Mouse (Mus musculus): ENCODE data around the gene Rnf121.
A peak's percentile ranks its signal among the peaks of the same experiment; 100 is the strongest.
"Not testable (repeated sequence)": the region's sequence is repeated elsewhere in the genome, so short reads cannot be mapped to it uniquely, and the experiment has no call there.

Rnf121 gene

GRCm38 (mm10) chr7:102063891-102064290, 1.4 kb downstream of the Rnf121 start:
- DNase-seq = no peak

- no peak for DNase-seq
Measured at GRCm38 (mm10) chr7:102062203-102062602, 3.1 kb downstream of the Rnf121 start.

- no peak for DNase-seq
Measured at GRCm38 (mm10) chr7:102061353-102061752, 3.9 kb downstream of the Rnf121 start.

- peak; percentile 9 for DNase-seq
Measured at GRCm38 (mm10) chr7:102048524-102048923, 16.7 kb downstream of the Rnf121 start.

- DNase-seq = no peak
Measured at GRCm38 (mm10) chr7:102042314-102042713, 23.0 kb downstream of the Rnf121 start.

GRCm38 (mm10) chr7:102037318-102037717, 28.0 kb downstream of the Rnf121 start:
- no peak for DNase-seq

GRCm38 (mm10) chr7:102035534-102035933, 29.7 kb downstream of the Rnf121 start:
- no peak for DNase-seq

GRCm38 (mm10) chr7:102034904-102035303, 30.4 kb downstream of the Rnf121 start:
- no peak for DNase-seq

- no peak for DNase-seq
Measured at GRCm38 (mm10) chr7:102025187-102026119, 39.8 kb downstream of the Rnf121 start.

- DNase-seq = no peak
Measured at GRCm38 (mm10) chr7:102023821-102024220, 41.4 kb downstream of the Rnf121 start.

- DNase-seq = not testable (repeated sequence)
Measured at GRCm38 (mm10) chr7:102020934-102021333, 44.3 kb downstream of the Rnf121 start.

GRCm38 (mm10) chr7:102019362-102019761, 45.9 kb downstream of the Rnf121 start:
- no peak for DNase-seq

- no peak for DNase-seq
Measured at GRCm38 (mm10) chr7:102018590-102018989, 46.7 kb downstream of the Rnf121 start, which contains the start of gene Il18bp. TSS of gene Il18bp (minus strand) at chr7:102018690.

- no peak for DNase-seq
Measured at GRCm38 (mm10) chr7:102018034-102018433, 47.2 kb downstream of the Rnf121 start.

GRCm38 (mm10) chr7:102017452-102017851, 47.8 kb downstream of the Rnf121 start:
- no peak for DNase-seq

GRCm38 (mm10) chr7:102016936-102017335, 48.3 kb downstream of the Rnf121 start:
- no peak for DNase-seq

GRCm38 (mm10) chr7:102014995-102015394, 50.3 kb downstream of the Rnf121 start:
- no peak for DNase-seq

GRCm38 (mm10) chr7:102013416-102013815, 51.9 kb downstream of the Rnf121 start:
- DNase-seq = no peak

GRCm38 (mm10) chr7:102011855-102012254, 53.4 kb downstream of the Rnf121 start:
- no peak for DNase-seq

- DNase-seq = no peak
Measured at GRCm38 (mm10) chr7:102006520-102006919, 58.7 kb downstream of the Rnf121 start.

GRCm38 (mm10) chr7:102000921-102001630, 64.2 kb downstream of the Rnf121 start:
- no peak for DNase-seq

- no peak for DNase-seq
Measured at GRCm38 (mm10) chr7:102000296-102000695, 65.0 kb downstream of the Rnf121 start.

- DNase-seq = no peak
Measured at GRCm38 (mm10) chr7:101999461-102000151, 65.7 kb downstream of the Rnf121 start.

All from thymus, postnatal 14 days (tissue).